Mouse (Mus musculus): ENCODE data around the gene Car5a.

Car5a gene

GRCm38 (mm10) chr8:121955825-121956500 is 11.3 kb upstream of the Car5a start:
- DNase-seq (ENCODE audit: low spot score) = no peak

GRCm38 (mm10) chr8:121954981-121955555 is 10.4 kb upstream of the Car5a start:
- no peak for DNase-seq (ENCODE audit: low spot score)

GRCm38 (mm10) chr8:121953821-121954545 is 9.3 kb upstream of the Car5a start:
- no peak for DNase-seq (ENCODE audit: low spot score)

DNA sequence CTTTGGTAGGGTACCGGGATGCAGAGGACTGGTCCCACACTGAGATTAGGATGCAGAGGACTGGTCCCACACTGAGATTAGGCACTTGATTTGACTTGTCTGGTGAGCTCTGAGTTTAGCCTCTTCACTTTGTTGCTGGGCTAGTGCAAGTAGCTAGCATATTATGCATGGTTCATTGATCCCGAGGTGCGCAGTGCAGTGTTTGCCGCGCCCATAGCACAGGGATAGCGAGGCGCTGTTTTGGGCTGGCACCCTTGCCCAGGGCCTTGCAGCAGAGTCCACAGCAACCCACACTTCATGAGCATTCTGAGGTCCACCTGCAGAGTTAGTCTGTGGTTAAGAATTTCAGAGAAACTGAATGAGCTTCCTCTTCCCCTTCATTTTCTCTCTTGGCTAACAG is 8.1 kb upstream of the Car5a start:
- no peak for DNase-seq (ENCODE audit: low spot score)

GRCm38 (mm10) chr8:121952122-121952521 is 7.4 kb upstream of the Car5a start:
- DNase-seq (ENCODE audit: low spot score) = no peak

- no peak for DNase-seq (ENCODE audit: low spot score)
These were observed 6.9 kb upstream of the Car5a start for GRCm38 (mm10) chr8:121951656-121952009.

DNA sequence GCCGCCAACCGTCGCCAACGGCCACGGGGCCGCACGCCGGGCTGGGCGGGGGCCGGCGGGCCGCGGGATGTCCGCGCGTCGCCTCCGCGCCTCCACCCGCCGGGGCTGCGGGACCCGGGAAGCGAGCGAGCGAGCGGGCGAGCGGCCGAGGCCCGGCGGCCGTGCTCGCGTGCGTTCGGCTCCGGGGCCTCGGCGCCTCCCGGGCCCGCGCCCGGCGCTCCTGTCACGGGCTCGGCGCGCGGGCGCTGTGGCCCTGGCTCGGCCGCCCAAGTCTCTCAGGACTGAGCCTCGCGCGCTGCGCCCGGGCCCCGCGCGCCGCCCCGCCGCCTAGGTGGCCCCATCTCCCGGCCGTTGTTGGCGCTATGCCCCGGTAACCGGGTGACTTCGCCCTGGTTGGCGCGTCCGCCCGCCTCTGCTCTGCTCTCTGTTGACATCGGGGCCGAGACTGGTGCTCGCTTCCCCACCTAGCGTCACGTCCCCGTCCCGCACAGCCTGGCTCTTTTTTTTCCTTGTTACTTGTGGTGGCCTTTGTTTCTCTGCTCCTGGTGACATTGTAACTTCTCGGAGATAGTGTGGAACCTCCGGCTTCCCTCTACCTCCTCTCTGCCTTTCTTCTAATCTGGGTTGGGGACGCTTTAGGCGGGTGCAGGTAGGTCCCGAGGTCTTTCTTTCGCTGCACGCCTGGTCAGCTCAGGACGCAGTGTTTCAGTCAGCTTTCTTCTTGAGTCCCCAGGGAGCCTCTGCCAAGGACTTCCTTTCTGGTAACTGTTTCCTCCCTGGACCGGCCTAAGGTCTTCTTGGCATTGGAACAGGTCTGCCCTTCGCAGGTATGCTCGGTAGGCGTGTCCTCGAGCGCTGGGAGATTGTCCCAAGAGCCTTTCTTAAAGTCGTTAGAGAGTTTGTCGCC is 6.3 kb upstream of the Car5a start:
- DNase-seq (ENCODE audit: low spot score) = peak; percentile 48

GRCm38 (mm10) chr8:121949941-121950748 is 5.4 kb upstream of the Car5a start:
- DNase-seq (ENCODE audit: low spot score) = peak; percentile 98

- DNase-seq (ENCODE audit: low spot score) = no peak
These were observed 4.6 kb upstream of the Car5a start, which contains the start of gene Banp for GRCm38 (mm10) chr8:121949222-121949800. Banp (plus strand) TSS chr8:121949750.

GRCm38 (mm10) chr8:121948321-121949145 is 3.8 kb upstream of the Car5a start:
- DNase-seq (ENCODE audit: low spot score) = no peak

- DNase-seq (ENCODE audit: low spot score) = peak; percentile 91
These were observed 3.0 kb upstream of the Car5a start for GRCm38 (mm10) chr8:121947753-121948141.

GRCm38 (mm10) chr8:121947047-121947752 is 2.5 kb upstream of the Car5a start:
- DNase-seq (ENCODE audit: low spot score) = no peak

- DNase-seq (ENCODE audit: low spot score) = no peak
These were observed 1.6 kb upstream of the Car5a start for GRCm38 (mm10) chr8:121946351-121946750.

DNA sequence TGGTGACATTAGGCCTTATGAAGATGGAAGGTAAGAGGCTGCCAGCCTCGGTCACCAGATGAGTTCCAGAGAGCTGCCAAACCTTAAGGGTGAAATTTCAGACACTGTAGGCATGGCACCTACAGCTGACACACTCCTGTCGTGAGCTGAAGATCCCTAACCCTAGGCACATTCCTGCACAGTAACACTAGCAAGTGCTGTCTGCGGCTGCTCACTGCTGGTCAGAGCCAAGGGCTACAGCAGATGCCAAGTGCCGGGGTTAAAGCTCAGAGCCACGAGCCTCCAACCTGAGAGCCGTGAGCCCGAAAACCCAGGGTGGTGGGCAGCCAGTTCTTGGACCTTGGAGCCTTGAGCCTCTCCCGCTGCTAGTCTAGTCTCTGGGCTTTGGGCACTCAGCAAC is 988 bp downstream of the Car5a start:
- DNase-seq (ENCODE audit: low spot score) = no peak

- no peak for DNase-seq (ENCODE audit: low spot score)
These were observed 1.6 kb downstream of the Car5a start for GRCm38 (mm10) chr8:121943057-121943540.

DNA sequence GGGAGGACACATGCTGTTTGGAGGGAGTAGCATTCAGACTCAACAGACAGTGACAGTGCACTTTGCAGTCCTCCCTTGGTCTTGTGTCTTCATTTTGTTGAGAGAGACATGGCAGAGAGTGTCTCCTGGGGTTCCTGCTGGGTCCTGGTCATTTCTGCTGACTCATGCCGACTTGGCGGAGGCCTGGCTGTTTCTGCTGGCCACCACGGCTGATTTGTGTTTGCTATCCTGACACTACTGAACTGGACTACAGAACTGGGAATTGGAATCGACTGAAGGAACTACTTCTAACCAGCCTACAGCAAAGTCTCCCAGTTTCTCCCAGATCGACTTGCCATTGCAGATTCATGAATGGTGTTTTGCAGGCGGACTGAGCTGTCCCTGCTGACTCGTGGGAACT is 6.0 kb downstream of the Car5a start:
- DNase-seq (ENCODE audit: low spot score) = no peak

DNA sequence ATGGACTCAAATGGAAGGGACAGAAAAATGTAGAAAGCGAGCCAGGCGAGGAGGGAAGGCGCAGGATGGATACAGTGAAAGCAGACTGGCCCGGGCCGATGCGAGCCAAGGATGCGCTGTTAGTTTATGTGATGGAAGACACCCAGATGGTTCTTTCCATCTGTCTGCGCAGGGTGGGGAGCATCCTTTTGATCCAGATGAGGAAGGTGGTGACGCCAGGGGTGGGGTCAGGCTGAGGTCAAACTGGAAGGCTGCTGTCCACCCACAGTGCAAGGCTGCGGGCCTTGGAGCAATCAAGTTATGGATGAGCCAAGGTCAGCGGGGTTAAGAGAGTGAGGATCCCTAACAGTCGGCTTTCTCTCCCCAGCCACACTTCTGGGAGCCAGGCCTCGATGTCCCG is 8.3 kb downstream of the Car5a start:
- no peak for DNase-seq (ENCODE audit: low spot score)

DNA sequence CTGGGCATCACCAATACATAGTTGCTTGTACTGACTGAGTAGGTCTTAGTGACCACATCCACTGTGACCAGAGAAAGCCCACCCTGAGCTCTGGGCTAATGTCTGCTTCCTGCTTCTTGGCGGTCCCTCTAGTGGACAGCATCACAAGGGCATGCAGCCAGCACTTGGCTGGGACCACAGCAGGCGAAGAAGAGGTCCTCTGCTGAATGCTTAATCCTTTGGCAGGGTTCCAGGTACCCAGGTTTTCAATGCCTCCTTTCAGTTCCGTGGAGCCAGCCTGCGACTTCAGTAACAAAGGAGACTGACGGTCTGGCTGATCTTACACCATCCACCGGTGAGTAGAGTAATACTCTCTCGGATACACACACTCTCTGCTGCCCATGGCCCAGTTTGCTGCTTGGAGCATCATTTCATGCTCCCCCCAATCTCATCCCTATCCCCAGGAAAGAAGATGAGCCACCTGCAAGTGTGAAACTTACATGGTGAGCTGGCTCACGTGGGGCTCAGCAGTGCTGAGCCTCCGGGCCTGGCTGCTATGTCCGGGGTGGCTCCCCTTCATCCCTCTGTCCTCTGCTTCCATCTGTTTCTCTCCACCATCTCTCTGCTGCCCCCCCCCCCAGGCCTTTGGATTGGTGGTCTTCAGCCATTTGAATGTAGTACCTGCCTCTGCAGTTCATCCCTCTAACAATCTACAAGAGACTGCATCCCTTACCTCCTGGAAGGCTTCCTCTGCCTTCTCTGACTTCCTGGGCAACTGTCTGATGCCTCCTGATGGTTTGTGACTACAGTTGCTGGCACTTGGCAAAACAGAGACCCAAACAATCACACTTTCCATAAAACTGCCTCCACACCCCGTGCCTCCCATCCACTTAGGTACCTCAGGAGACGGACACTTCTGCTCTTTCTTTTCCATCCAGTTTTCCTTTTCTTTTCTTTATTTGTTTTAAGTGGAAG is 9.1 kb downstream of the Car5a start:
- peak; percentile 72 for DNase-seq (ENCODE audit: low spot score)

Data from retina, embryonic 14.5 days (tissue).